Mouse (Mus musculus): ENCODE measurements around the gene Trmt1. TPM values are rescaled to one million over a fixed set of nuclear protein-coding genes. Genes with fewer than 3 reads are reported as not detected.

Gene Trmt1
- polyA plus RNA-seq, 1 experiment, result 157 TPM

GRCm38 (mm10) chr8:84730541-84731370, 44.6 kb downstream of the Trmt1 start:
- no peak for DNase-seq (ENCODE audit: extremely low spot score in 1 of 2, low spot score in 1 of 2)

- no peak for DNase-seq (ENCODE audit: extremely low spot score in 1 of 2, low spot score in 1 of 2)
These were observed 45.5 kb downstream of the Trmt1 start for GRCm38 (mm10) chr8:84731371-84732177.

- DNase-seq (ENCODE audit: extremely low spot score in 1 of 2, low spot score in 1 of 2), result no peak
These were observed 46.4 kb downstream of the Trmt1 start for GRCm38 (mm10) chr8:84732545-84732944.

- no peak for DNase-seq (ENCODE audit: extremely low spot score in 1 of 2, low spot score in 1 of 2)
These were observed 46.9 kb downstream of the Trmt1 start for GRCm38 (mm10) chr8:84732996-84733395.

- DNase-seq (ENCODE audit: extremely low spot score in 1 of 2, low spot score in 1 of 2), result no peak
These were observed 47.9 kb downstream of the Trmt1 start for GRCm38 (mm10) chr8:84733959-84734358.

GRCm38 (mm10) chr8:84734680-84735079, 48.6 kb downstream of the Trmt1 start:
- no peak for DNase-seq (ENCODE audit: extremely low spot score in 1 of 2, low spot score in 1 of 2)

- no peak for DNase-seq (ENCODE audit: extremely low spot score in 1 of 2, low spot score in 1 of 2)
These were observed 49.5 kb downstream of the Trmt1 start for GRCm38 (mm10) chr8:84735597-84735996.

- DNase-seq (ENCODE audit: extremely low spot score in 1 of 2, low spot score in 1 of 2), result no peak
These were observed 50.4 kb downstream of the Trmt1 start for GRCm38 (mm10) chr8:84736521-84736920.

- peak in 1 of 2 experiments; percentile 84 for DNase-seq (ENCODE audit: extremely low spot score in 1 of 2, low spot score in 1 of 2)
These were observed 51.5 kb downstream of the Trmt1 start for GRCm38 (mm10) chr8:84737608-84738007.

- no peak for DNase-seq (ENCODE audit: extremely low spot score in 1 of 2, low spot score in 1 of 2)
These were observed 52.2 kb downstream of the Trmt1 start for GRCm38 (mm10) chr8:84738266-84738665.

- DNase-seq (ENCODE audit: extremely low spot score in 1 of 2, low spot score in 1 of 2), result no peak
These were observed 52.8 kb downstream of the Trmt1 start for GRCm38 (mm10) chr8:84738715-84739400.

GRCm38 (mm10) chr8:84739401-84739742, 53.3 kb downstream of the Trmt1 start:
- DNase-seq (ENCODE audit: extremely low spot score in 1 of 2, low spot score in 1 of 2), result no peak

- DNase-seq (ENCODE audit: extremely low spot score in 1 of 2, low spot score in 1 of 2), result no peak
These were observed 55.1 kb downstream of the Trmt1 start for GRCm38 (mm10) chr8:84740895-84741843.

GRCm38 (mm10) chr8:84742171-84743053, 56.3 kb downstream of the Trmt1 start:
- DNase-seq (ENCODE audit: extremely low spot score in 1 of 2, low spot score in 1 of 2), result no peak

- no peak for DNase-seq (ENCODE audit: extremely low spot score in 1 of 2, low spot score in 1 of 2)
These were observed 56.9 kb downstream of the Trmt1 start for GRCm38 (mm10) chr8:84743054-84743415.

- no peak for DNase-seq (ENCODE audit: extremely low spot score in 1 of 2, low spot score in 1 of 2)
These were observed 57.7 kb downstream of the Trmt1 start for GRCm38 (mm10) chr8:84743517-84744420.

- no peak for DNase-seq (ENCODE audit: extremely low spot score in 1 of 2, low spot score in 1 of 2)
These were observed 59.2 kb downstream of the Trmt1 start for GRCm38 (mm10) chr8:84745032-84745925.
